Mouse (Mus musculus) left cerebral cortex, adult 8-10 months (tissue): ENCODE measurements around the gene Tpcn2. TPM values are rescaled to one million over a fixed set of nuclear protein-coding genes. Genes with fewer than 3 reads are reported as not detected.

Experiments used
- DNase-seq, 2 experiments: peaks; one replicate each; pipeline ENCODE4 v3.0.0; 2022; ENCODE audit warnings: low spot score in 2 of 2
- total RNA-seq, 4 experiments: library from RNA; stranded (reverse); gene quantifications; 2 replicates each; pipeline ENCODE4 v1.2.4; 2022

Gene Tpcn2
- 1 to 10 TPM; 4.5 to 7.3 (median 5.7) TPM for total RNA-seq

- DNase-seq = peak; percentile 64 to 84
Measured at GRCm38 (mm10) chr7:145283487-145284187, at the start of gene Tpcn2. Gene Tpcn2, minus strand, starts transcription at chr7:145284011.

- no peak for DNase-seq
Measured at GRCm38 (mm10) chr7:145332376-145333041, 48.7 kb upstream of the Tpcn2 start.

GRCm38 (mm10) chr7:145330641-145331040, 46.8 kb upstream of the Tpcn2 start:
- DNase-seq = no peak

GRCm38 (mm10) chr7:145329982-145330381, 46.2 kb upstream of the Tpcn2 start:
- DNase-seq = no peak

DNA sequence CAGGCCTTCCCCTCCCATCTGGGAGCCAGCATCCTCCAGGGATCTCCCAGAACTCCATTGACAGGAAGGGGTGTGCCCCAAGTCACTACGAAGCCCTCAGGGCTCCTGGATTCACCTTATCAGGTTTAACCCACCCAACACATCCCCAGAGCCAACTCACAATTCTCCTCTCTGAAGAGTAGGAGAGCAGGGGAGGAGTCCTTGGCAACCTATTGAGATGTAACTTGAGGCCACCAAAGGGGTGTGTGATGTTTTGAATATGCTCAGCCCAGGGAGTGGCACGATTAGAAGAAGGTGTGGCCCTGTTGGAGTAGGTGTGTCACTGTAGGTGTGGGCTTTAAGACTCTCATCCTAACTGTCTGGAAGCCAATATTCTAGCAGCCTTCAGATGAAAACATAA, 41.9 kb upstream of the Tpcn2 start:
- no peak for DNase-seq

GRCm38 (mm10) chr7:145323607-145324006, 39.8 kb upstream of the Tpcn2 start:
- no peak for DNase-seq

DNA sequence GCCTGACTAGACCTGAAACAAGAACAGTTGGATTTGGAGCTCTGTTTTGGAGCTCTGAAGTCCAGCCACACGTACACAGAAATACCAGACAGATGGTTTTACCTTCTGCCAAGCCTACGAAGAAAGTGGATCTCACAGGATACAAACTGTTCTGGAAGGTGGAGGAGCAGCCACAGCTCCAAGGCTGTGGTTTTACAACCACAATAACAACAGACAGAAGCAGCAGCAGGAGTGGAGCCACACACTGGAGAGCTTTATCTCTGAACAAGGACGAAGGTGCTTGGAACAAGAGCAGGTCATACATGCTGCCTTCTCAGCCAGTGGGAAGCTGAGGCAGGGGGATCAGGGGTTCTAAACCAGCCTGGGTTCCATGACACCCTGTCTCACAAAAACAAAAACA, 35.7 kb upstream of the Tpcn2 start:
- DNase-seq = peak in 1 of 2 experiments; percentile 67

- DNase-seq = no peak
Measured at GRCm38 (mm10) chr7:145317522-145317921, 33.7 kb upstream of the Tpcn2 start.

DNA sequence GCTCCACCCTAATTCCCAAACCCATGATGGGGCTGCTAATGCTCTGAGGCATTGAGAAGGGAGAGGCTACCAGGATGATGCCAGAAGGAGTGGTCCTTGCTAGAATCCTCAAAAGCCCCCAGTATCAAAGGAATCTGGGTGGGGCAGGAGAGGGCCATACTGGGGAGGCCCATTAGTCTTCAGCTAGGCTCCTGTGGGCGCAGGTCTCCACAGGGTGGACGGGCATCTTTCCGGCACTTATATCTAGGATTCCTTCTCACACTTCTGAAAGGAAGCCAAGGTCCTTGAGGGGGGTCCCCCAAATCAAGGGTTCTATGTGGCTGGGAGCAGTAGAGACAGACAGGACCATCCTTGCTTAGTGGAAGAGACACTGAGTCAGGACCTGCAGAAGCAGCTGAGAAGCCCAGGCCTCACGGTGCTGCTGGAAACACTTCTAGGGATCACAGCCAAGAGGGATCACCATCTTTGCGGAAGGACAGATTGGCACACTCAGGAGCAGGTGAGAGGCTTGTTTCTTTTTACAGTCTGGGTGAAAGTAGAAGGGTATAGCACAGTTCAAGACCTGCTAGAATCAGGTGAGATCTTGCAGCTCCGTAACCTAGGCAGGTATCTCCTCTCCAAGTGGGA, 31.1 kb upstream of the Tpcn2 start, which contains the start of gene Mrgprd:
TSS of gene Mrgprd (plus strand) at position 51 of the 627 bp plus-strand sequence.
- DNase-seq = no peak

DNA sequence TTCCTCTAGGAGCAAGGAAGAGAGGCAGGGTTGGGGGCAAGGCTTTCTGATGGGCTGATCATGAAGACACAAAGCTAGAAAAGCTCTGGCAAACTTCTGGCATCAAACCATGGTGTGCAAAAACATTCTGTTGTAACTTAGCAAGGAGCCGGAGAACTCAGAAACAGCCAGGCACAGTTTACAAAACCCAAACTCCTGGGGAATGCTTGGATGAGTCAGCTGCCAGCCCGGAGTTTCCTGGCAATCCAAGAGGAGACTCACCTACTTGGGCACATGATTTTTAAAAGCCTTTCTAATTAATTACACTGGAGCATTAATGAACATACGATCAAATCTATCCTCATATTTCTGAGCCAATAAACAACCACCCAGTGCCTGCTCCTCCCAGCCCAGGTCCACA, 28.3 kb upstream of the Tpcn2 start:
- no peak for DNase-seq

- no peak for DNase-seq
Measured at GRCm38 (mm10) chr7:145310526-145310925, 26.7 kb upstream of the Tpcn2 start.

GRCm38 (mm10) chr7:145309877-145310276, 26.1 kb upstream of the Tpcn2 start:
- DNase-seq = no peak

- DNase-seq = no peak
Measured at GRCm38 (mm10) chr7:145308866-145309265, 25.1 kb upstream of the Tpcn2 start.

- DNase-seq = no peak
Measured at GRCm38 (mm10) chr7:145308061-145308675, 24.4 kb upstream of the Tpcn2 start.

DNA sequence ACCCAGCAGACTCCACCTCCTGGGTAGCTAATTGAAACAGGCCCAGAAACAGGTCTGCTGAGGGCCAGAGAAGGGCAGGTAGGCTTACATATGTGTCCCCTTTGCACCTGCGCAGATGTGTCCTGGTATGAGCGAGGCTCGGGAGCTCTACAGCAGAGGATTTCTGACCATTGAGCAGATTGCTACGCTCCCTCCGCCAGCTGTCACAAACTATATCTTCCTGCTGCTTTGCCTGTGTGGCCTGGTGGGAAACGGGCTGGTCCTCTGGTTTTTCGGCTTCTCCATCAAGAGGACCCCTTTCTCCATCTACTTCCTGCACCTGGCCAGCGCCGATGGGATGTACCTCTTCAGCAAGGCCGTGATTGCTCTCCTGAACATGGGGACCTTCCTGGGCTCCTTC, 23.8 kb upstream of the Tpcn2 start:
- no peak for DNase-seq

DNA sequence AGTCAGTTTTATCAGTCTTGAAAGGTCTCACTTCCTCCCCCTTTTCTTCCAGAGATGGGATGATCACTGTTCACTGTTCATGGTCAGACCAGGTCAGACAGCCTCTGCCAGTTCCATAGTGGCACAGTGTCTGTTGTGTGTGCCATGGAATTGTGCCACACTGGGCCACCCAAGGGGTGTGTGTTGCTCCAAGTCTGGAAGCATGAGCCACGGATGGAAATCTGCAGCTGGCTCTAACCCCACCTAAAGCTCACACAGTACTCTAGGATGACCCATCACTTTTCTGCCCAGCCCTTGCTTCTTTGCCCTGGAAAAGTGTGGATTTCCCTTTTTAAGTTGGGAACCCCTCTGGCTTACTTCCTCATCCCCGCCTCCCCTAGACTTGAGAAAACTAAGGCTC, 20.3 kb upstream of the Tpcn2 start:
- DNase-seq = no peak

DNA sequence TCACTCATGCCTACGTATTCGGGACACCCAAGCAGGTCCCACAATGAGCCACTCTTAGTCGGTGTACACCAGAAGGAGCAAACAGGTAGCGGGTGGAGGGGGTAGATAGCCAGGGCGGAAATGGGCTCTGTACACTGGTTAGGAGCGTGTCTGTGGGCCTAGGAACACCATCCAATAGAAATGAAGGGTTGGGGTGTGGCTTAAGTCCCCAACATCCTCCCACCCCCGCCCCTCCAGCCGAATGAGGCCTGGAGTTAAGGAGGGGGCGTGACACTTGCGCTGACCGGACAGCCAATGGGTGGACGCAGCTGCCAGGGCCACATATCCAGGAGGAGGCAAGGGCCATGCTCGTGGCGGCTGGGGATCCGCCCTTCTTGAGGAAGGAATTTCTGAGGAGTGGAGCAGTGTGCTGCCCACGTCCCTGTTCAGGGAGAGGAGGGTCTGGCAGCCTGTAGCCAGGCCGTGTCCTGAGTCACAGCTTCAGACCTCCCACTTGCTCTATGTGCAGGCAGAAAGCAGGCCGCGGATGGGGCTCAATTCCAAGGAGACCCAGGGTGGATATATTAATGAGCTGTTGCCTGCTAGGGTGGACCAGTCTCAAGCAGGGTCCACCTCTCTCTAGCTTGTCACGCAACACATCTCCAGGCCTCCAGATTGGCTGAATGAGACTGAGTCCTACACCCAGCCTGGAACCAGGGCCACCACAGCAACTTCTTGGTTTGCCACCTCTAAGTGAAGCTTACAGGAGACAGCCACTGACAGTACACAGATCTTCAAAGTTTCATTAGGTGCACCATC, 18.9 kb upstream of the Tpcn2 start:
- no peak for DNase-seq

DNA sequence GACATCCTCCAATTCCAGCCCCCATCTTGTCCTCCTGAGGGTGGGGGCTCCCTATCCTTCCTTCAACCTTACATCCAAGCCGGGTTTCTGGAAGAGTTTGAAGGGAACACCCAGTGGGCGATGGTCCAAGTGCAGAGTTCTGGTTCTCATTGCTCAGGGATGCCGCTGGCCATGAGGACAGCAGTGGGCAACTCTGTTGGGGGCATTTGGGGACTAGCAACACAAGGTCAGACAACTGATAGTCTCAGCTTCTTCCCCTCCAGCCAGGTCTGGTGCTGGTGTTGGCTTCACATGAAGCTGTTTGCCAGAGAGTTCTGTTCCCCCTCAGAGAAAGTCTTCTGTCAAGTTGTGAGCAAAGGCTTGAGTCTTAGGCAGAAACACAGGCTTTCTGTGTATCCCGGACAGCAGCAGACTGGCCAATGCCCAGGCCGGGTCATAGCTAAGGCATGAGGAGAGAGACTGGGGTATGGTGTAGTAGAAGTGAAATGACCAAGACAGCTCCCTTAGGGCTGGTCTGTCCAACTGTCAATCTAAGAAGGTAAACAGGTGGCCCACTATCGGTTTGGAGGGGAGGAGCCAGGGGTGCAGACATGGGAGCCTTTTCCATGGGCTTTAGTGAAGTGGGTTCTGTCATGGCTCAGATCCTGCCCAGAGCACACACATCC, 17.7 kb upstream of the Tpcn2 start:
- no peak for DNase-seq

- DNase-seq = no peak
Measured at GRCm38 (mm10) chr7:145301008-145301340, 17.2 kb upstream of the Tpcn2 start.

DNA sequence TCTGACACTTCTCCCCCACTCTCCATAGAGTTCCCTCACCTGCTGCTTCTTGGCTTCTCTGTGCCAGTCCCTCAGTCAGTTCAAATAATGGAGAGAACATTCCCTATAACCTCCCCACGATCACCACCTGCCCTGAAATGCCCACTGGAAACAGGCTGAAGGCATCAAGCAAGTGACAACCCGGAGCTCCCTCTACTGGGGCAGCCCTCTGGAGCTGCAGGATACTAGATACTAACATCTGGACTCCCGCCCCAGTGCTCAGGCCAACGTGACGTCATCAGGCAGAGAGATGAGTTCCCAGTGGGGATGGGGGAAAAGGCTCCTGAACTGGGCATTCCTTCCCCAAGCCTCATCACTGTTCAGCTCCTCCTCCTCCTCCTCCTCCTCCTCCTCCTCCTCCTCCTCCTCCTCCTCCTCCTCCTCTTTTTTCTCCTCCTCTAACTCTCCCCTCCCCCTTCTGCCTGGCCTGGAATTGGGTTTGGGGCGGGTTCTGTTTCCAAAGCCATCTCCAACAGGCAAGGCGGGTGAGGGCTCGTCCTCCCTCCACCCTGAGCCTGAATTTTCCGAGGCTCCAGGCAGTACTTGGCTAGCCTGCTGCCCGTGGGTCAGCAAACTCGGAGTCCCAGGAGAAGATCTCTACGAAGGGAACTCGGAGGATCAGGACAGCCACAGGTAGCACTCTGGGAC, 16.7 kb upstream of the Tpcn2 start, which contains the start of gene Mrgprf:
TSS of gene Mrgprf (plus strand) at position 508 of the 687 bp plus-strand sequence.
- no peak for DNase-seq
